Mouse (Mus musculus) erythroblast, embryonic 14.5 days (primary cell): ENCODE data around the gene Lhb. TPM values are rescaled to one million over a fixed set of nuclear protein-coding genes. Genes with fewer than 3 reads are reported as not detected.

Experiments
- H3K27me3 ChIP-seq: 2 replicates; pipeline ENCODE4 v1.6.1; 2012; ENCODE audit warnings: inconsistent platforms; ENCODE audit not compliant: control insufficient read depth
- H3K36me3 ChIP-seq: 2 replicates; pipeline ENCODE4 v1.6.1; 2012; ENCODE audit warnings: mild to moderate bottlenecking, inconsistent platforms; ENCODE audit not compliant: control insufficient read depth
- H3K4me1 ChIP-seq: 2 replicates; pipeline ENCODE4 v1.6.1; 2012; ENCODE audit warnings: inconsistent platforms; ENCODE audit not compliant: control insufficient read depth
- H3K4me3 ChIP-seq: replicated peaks from 2 replicates; pipeline ENCODE3; 2012; ENCODE audit warnings: moderate library complexity, mild to moderate bottlenecking, inconsistent platforms
- H3K9me3 ChIP-seq: 2 replicates; pipeline ENCODE4 v1.6.1; 2012; ENCODE audit warnings: low read length, inconsistent platforms, mixed read lengths; ENCODE audit not compliant: control insufficient read depth
- GATA1 ChIP-seq: IDR thresholded peaks from 2 replicates; pipeline ENCODE4 v1.6.1; 2012; ENCODE audit warnings: low read length, inconsistent platforms, mixed read lengths
- TAL1 ChIP-seq: IDR thresholded peaks from 3 replicates; pipeline ENCODE4 v1.6.1; 2012; ENCODE audit warnings: low read length, inconsistent platforms, mixed read lengths
- polyA plus RNA-seq: library from polyadenylated mRNA; stranded (reverse); fragments of >175 nt; gene quantifications from 2 replicates; pipeline ENCODE4 v1.2.3, GENCODE M21; 2012

Lhb gene
- polyA plus RNA-seq, 1 experiment: not detected

DNA sequence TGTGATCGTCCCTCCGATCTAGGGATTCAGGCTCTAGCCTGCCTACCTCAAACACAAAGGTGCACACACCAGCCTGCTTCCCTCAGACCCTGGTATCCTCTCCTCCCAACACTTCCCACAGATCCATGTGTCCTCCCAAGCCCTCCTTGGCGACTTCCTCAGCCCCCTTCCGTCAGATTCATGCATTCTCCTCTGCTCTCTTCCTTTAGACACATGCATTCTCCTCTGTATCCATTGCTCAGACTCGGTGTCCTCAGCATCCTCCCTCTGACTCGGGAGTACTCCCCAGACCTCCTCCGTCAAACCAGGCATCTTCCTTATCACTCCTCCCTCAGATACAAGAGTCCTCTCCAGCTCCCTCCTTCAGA is 13.2 kb downstream of the Lhb start:
- TF ChIP-seq TAL1: no peak
- no peak for TF ChIP-seq GATA1
- Histone ChIP-seq H3K27me3 (peaks cover 11% of the 10 kb centered on the region), H3K9me3 (no peaks in the 10 kb centered on the region), H3K4me3 (peak overlapping the region; percentile 85), H3K36me3 (peaks cover 41% of the 10 kb centered on the region), H3K4me1 (peaks cover 53% of the 10 kb centered on the region)

DNA sequence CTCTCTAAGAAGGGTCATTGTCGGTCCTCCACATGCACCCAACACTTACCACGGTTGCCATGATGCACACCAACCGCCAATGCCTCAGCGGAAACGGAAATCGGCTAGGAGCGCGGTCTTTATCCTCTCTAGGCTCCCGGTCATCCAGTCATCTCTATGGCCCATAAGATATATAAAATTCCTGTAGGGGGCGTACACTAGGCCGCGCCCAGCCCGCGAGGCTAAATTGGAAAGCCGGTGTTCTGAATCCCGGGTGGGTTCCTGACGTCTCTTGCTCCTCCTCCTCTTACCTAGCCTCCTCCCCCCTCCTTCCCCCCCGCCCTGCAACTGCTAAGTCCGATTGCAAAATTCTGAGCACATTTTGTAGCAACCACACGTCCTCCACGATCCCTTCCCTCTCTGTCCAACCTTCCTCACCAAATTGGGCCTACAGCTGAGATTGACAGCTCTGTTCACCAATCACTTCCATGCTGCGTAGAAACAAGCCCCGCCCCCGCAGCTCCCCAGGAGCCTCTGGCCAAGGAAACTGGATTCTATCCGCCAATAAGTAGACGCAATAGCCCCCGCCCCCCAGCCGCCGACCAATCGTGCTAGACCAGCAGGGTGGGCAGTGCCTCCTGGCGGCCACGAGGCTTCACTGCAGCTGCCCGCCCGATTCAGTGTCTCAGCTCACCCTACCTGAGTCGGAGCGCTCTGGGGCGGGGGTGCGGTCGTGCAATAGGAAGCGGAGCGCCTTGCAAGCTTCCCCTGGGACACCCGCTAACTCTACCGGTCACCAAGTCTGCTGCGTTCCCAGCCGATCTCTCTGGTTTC is 13.8 kb downstream of the Lhb start, which contains the start of gene Gys1:
Gene Gys1, plus strand, starts transcription at position 642 of the 813 bp plus-strand sequence.
- peaks cover 53% of the 10 kb centered on the region for H3K4me1 ChIP-seq
- TF ChIP-seq TAL1 (no peak), GATA1 (no peak)
- H3K36me3 ChIP-seq: peaks cover 35% of the 10 kb centered on the region
- H3K27me3 ChIP-seq: peaks cover 11% of the 10 kb centered on the region
- H3K4me3 ChIP-seq: peak within 1 kb of the TSS; percentile 85
- H3K9me3 ChIP-seq: no peaks in the 10 kb centered on the region

DNA sequence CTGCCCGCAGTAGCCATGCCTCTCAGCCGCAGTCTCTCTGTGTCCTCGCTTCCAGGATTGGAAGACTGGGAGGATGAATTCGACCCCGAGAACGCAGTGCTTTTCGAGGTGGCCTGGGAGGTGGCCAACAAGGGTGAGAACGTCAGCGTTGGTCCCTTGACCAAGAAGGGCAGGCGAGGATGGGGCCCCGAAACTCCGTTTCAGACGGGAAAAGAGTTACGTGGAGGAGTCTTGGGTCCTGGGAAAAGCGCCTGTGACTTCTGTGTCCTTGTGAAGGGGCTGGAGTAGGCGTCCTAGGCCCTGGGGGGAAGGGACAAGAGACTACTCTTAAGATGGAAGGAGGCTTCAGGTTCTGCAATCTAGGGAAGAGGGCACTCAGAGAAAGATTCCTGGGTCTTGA is 14.4 kb downstream of the Lhb start:
- H3K9me3 ChIP-seq: no peaks in the 10 kb centered on the region
- TF ChIP-seq GATA1 (no peak), TAL1 (no peak)
- H3K4me3 ChIP-seq: peak overlapping the region; percentile 85
- peaks cover 50% of the 10 kb centered on the region for H3K4me1 ChIP-seq
- peaks cover 28% of the 10 kb centered on the region for H3K36me3 ChIP-seq
- peaks cover 11% of the 10 kb centered on the region for H3K27me3 ChIP-seq

DNA sequence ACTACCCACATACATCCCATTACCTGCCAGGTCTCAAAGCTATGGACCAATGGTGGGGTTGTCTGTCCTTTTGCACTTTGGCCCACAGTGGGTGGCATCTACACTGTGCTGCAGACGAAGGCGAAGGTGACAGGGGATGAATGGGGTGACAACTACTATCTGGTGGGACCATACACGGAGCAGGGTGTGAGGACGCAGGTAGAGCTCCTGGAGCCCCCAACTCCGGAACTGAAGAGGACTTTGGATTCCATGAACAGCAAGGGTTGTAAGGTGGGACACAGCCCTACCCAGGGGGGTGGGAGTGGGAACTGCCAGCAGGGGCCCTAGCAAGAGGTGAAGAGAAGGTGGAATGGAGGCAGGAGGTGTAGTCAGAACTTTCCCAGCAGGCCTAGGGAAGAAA is 15.8 kb downstream of the Lhb start:
- Histone ChIP-seq H3K4me1 (peaks cover 36% of the 10 kb centered on the region), H3K36me3 (peaks cover 14% of the 10 kb centered on the region)

DNA sequence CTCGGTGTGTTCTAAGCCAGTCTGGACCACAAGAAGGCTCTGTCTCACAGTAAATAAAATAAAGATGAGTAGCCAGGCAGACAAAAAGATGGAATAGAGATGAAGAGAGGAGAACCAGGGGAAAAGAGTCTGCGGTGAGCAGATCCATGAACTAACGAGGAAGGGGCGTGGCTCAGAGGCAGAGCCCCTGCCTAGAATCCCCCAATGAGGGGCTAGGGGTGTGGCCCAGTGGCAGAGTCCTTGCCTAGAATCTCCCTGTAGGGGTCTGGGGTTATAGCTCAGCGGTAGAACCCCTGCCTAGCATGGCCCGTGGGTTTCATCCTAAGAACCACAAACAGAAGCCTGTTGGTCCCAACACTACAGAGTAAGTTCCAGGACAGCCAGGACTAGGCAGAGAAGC is 16.4 kb downstream of the Lhb start:
- Histone ChIP-seq H3K27me3 (peaks cover 11% of the 10 kb centered on the region), H3K9me3 (no peaks in the 10 kb centered on the region), H3K36me3 (peaks cover 8% of the 10 kb centered on the region), H3K4me3 (no peak overlapping the region), H3K4me1 (peaks cover 35% of the 10 kb centered on the region)
- TF ChIP-seq TAL1 (no peak), GATA1 (no peak)

More for the DNA sequence above, 15.8 kb downstream of the Lhb start:
- peaks cover 11% of the 10 kb centered on the region for H3K27me3 ChIP-seq
- no peak overlapping the region for H3K4me3 ChIP-seq
- no peaks in the 10 kb centered on the region for H3K9me3 ChIP-seq
- TF ChIP-seq TAL1: no peak
- TF ChIP-seq GATA1: no peak

DNA sequence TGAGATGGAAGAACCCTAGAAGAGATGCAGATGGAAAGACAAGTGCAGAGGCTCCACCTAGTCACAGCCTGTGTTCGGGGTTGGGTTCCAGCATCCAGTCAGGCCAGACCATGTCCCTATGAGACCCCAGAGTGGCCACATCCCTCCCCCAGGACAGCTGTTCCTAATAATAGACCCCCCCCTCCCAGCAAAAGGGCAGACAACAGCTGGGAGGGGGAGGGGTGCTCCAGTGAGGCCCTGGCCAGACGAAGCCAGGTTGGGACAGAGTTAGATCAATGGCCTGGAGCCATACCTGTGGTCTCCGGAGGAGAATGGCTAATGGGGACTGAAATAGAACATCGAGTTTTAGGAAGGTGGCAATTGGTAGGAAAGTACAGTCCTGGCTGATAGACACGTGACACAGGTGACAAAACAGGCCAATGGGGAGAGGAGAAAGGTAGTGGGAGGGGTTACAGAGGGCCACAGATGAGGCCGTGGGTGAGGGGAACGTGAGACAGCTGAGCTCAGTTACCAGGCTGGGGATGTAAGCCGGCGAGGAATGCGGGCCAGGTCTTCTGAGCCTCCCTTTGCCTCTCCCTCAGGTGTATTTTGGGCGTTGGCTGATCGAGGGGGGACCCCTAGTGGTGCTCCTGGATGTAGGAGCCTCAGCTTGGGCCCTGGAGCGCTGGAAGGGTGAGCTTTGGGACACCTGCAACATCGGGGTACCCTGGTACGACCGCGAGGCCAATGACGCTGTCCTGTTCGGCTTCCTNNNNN is 17.1 kb downstream of the Lhb start, which contains the start of gene Ruvbl2:
Gene Ruvbl2, minus strand, starts transcription at position 576 of the 756 bp plus-strand sequence.
- TF ChIP-seq TAL1 (no peak), GATA1 (no peak)
- Histone ChIP-seq H3K4me3 (no peak within 1 kb of the TSS), H3K36me3 (peaks cover 2% of the 10 kb centered on the region), H3K9me3 (no peaks in the 10 kb centered on the region), H3K27me3 (peaks cover 11% of the 10 kb centered on the region), H3K4me1 (peaks cover 31% of the 10 kb centered on the region)

DNA sequence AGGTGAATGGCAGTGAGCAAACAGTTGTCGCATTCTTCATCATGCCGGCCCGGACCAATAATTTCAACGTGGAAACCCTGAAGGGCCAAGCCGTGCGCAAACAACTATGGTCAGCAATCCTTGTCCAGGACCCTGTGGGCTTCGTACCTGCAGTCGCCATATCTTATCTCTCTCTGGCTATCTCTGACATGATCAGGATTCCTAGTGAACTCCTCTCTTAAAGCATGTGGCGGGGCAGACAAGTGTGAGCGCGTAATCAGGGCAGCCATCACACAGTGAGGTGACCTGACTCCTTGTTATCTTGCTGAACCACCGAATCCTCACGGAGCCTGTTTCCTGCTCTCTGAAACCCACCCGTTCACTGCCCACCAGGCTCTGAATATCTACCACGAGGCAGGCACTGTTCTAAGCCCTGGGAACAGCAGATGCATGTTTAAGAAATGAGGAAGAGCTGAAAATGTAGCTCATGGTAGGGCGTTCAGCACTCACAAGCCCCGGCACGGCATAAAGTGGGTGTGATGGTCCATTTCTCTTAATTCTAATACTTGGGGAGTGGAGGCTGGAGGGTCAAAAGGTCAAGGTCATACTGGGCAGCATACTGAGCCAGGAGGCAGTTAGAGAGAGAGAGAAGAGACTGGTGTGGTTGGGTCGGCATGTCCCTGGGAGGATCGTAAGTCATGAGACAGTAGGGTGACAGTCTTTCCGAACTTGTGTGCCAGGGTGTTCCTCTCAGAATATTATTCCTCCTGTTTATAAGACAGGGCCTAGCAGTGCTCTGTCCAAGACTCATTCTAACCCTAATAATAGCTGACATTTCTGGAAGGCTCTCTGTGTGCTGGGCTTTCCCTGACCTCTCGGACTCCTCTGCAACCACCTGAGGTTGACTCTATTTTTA is 23.2 kb downstream of the Lhb start:
- TF ChIP-seq GATA1 (no peak), TAL1 (no peak)
- Histone ChIP-seq H3K9me3 (no peaks in the 10 kb centered on the region), H3K4me1 (peaks cover 12% of the 10 kb centered on the region), H3K27me3 (no peaks in the 10 kb centered on the region), H3K4me3 (no peak overlapping the region), H3K36me3 (no peaks in the 10 kb centered on the region)

DNA sequence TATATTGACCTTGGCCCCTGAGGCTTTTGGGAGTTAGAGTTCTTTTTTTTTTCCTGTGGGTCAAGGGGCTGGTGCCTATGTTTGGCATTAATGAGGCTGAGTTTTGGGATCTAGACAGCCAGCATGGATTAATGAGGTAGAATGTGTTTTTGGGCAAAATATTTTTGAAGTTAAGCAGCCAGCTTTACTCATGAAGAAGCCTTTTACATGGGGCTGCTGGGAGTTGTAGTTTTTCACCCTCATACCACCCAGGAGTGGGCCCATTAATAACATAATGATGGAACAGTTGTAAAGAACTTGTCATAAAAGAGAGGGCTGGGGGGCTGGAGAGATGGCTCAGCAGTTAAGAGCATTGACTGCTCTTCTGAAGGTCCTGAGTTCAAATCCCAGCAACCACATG is 26.0 kb downstream of the Lhb start:
- Histone ChIP-seq H3K27me3 (no peaks in the 10 kb centered on the region), H3K9me3 (no peaks in the 10 kb centered on the region), H3K36me3 (no peaks in the 10 kb centered on the region), H3K4me1 (peaks cover 23% of the 10 kb centered on the region), H3K4me3 (no peak overlapping the region)
- no peak for TF ChIP-seq TAL1
- no peak for TF ChIP-seq GATA1
